Mouse (Mus musculus) limb, embryonic 11.5 days (tissue): ENCODE results near the gene 1520401A03Rik. TPM values are rescaled to one million over a fixed set of nuclear protein-coding genes. Genes with fewer than 3 reads are reported as not detected.

Source experiments
- ATAC-seq: fragments of 200-750 bp; cut with Nextera tagmentation; 2 replicates; pipeline ENCODE4 v1.8.0; 2017; ENCODE audit warnings: low read depth; ENCODE audit not compliant: insufficient number of reproducible peaks, low FRiP score, low TSS enrichment
- DNase-seq: peaks from one replicate; pipeline ENCODE4 v3.0.0-alpha.2; 2015; ENCODE audit warnings: low spot score
- H3K27ac ChIP-seq: fragments of 300-500 bp; sonication (generic); replicated peaks from 2 replicates; pipeline ENCODE4 v1.5.1; 2014; ENCODE audit warnings: low read depth, mild to moderate bottlenecking, low read length
- H3K27me3 ChIP-seq: fragments of 300-500 bp; sonication (generic); 2 replicates; pipeline ENCODE4 v1.6.1; 2014; ENCODE audit warnings: mild to moderate bottlenecking, low read length, mixed read lengths; ENCODE audit not compliant: control insufficient read depth, insufficient read depth
- H3K36me3 ChIP-seq: fragments of 300-500 bp; sonication (generic); 2 replicates; pipeline ENCODE4 v1.6.1; 2014; ENCODE audit warnings: mild to moderate bottlenecking, low read length, moderate library complexity, mixed read lengths; ENCODE audit not compliant: control insufficient read depth, insufficient read depth
- H3K4me1 ChIP-seq: fragments of 300-500 bp; sonication (generic); 2 replicates; pipeline ENCODE4 v1.6.1; 2014; ENCODE audit warnings: low read length, mixed read lengths; ENCODE audit not compliant: control insufficient read depth, insufficient read depth
- H3K4me2 ChIP-seq: fragments of 300-500 bp; sonication (generic); 2 replicates; pipeline ENCODE4 v1.6.1; 2014; ENCODE audit warnings: low read depth, mild to moderate bottlenecking, moderate library complexity; ENCODE audit not compliant: severe bottlenecking
- H3K4me3 ChIP-seq: fragments of 300-500 bp; sonication (generic); 2 replicates; pipeline ENCODE4 v1.5.1; 2014; ENCODE audit warnings: low read depth, low read length
- H3K9ac ChIP-seq: fragments of 300-500 bp; sonication (generic); 2 replicates; pipeline ENCODE4 v1.6.1; 2014; ENCODE audit warnings: mild to moderate bottlenecking, low read length
- H3K9me3 ChIP-seq: fragments of 300-500 bp; sonication (generic); 2 replicates; pipeline ENCODE4 v1.6.1; 2016; ENCODE audit warnings: low read length; ENCODE audit not compliant: control insufficient read depth
- WGBS: fragments of 180-500 bp; shearing (Covaris S2); extraction: QIAGEN DNeasy Blood & Tissue Kit; methylation state at CpG from one replicate; pipeline ENCODE4 v1.1.7; 2014; 5-methylcytosine and 5-hydroxymethylcytosine counted together
- polyA plus RNA-seq: library from polyadenylated mRNA; unstranded; fragments of >200 nt; fragmentation: Nextera tagmentation; extraction: Ambion mirVana; gene quantifications from 2 replicates; pipeline ENCODE4 v1.2.1, GENCODE M21; 2014

1520401A03Rik gene
- polyA plus RNA-seq, 1 experiment from 2014 or later = 0.13 TPM

GRCm38 (mm10) chr17:23675127-23675526 is 47.5 kb downstream of the 1520401A03Rik start:
- H3K27me3 ChIP-seq = peaks cover 34% of the 10 kb centered on the region
- no peak overlapping the region for H3K27ac ChIP-seq
- ATAC-seq = no peak
- no peak for DNase-seq
- H3K4me1 ChIP-seq = peaks cover 29% of the 10 kb centered on the region
- H3K4me3 ChIP-seq = no peak overlapping the region
- 0 out of 2 replicates have a peak overlapping the region, but pooled peaks have one; percentile 70 for H3K4me2 ChIP-seq
- H3K9me3 ChIP-seq = no peaks in the 10 kb centered on the region
- 26% methylated on average over 5 of the region's 5 CpGs for WGBS
- no peak overlapping the region for H3K9ac ChIP-seq
- peaks cover under 1% of the 10 kb centered on the region; the same call in 1 of the 2 replicates for H3K36me3 ChIP-seq

GRCm38 (mm10) chr17:23674271-23674952 is 48.2 kb downstream of the 1520401A03Rik start:
- no peak overlapping the region for H3K27ac ChIP-seq
- peaks cover 27% of the 10 kb centered on the region for H3K4me1 ChIP-seq
- H3K4me2 ChIP-seq = peak overlapping the region; percentile 76

GRCm38 (mm10) chr17:23673424-23674073 is 49.0 kb downstream of the 1520401A03Rik start, which contains the start of the genes Hcfc1r1 and Thoc6:
Hcfc1r1 (plus strand) TSS chr17:23673596.
Thoc6 (minus strand) TSS chr17:23673882.
- Histone ChIP-seq H3K9me3 (no peaks in the 10 kb centered on the region), H3K4me2 (peak within 1 kb of the TSS; percentile 76), H3K4me3 (peak within 1 kb of the TSS; percentile 55), H3K9ac (peak within 1 kb of the TSS; percentile 61), H3K36me3 (peaks cover 6% of the 10 kb centered on the region), H3K4me1 (peaks cover 23% of the 10 kb centered on the region), H3K27ac (no peak within 1 kb of the TSS; the same call in 1 of the 2 replicates), H3K27me3 (peaks cover 18% of the 10 kb centered on the region)
- peak; percentile 94 for DNase-seq
- WGBS = under 1% methylated on average over 45 of the region's 45 CpGs
- peak; percentile 91 for ATAC-seq

More at GRCm38 (mm10) chr17:23674271-23674952, 48.2 kb downstream of the 1520401A03Rik start:
- ATAC-seq = no peak
- DNase-seq = no peak
- peak overlapping the region; percentile 55 for H3K4me3 ChIP-seq
- peaks cover 26% of the 10 kb centered on the region for H3K27me3 ChIP-seq
- H3K36me3 ChIP-seq = peaks cover 3% of the 10 kb centered on the region; the same call in 1 of the 2 replicates
- no peaks in the 10 kb centered on the region for H3K9me3 ChIP-seq
- H3K9ac ChIP-seq = peak overlapping the region; percentile 41; the same call in 1 of the 2 replicates
- WGBS = 35% methylated on average over 9 of the region's 9 CpGs

- Histone ChIP-seq H3K36me3 (peaks cover 6% of the 10 kb centered on the region), H3K27me3 (peaks cover 15% of the 10 kb centered on the region), H3K9ac (no peak overlapping the region), H3K4me2 (peak overlapping the region; percentile 76), H3K9me3 (no peaks in the 10 kb centered on the region), H3K4me1 (peaks cover 23% of the 10 kb centered on the region), H3K27ac (no peak overlapping the region), H3K4me3 (no peak overlapping the region)
- WGBS = 71% methylated on average over 3 of the region's 3 CpGs
- ATAC-seq (no peak), DNase-seq (no peak)
These were observed 49.8 kb downstream of the 1520401A03Rik start for GRCm38 (mm10) chr17:23672761-23673160.

GRCm38 (mm10) chr17:23671519-23671918 is 51.1 kb downstream of the 1520401A03Rik start:
- Histone ChIP-seq H3K9ac (no peak overlapping the region), H3K27me3 (peaks cover 11% of the 10 kb centered on the region), H3K4me1 (peaks cover 15% of the 10 kb centered on the region), H3K4me3 (no peak overlapping the region), H3K4me2 (no peak overlapping the region), H3K36me3 (peaks cover 10% of the 10 kb centered on the region), H3K27ac (no peak overlapping the region), H3K9me3 (no peaks in the 10 kb centered on the region)
- WGBS = 99% methylated on average over 3 of the region's 3 CpGs
- ATAC-seq = no peak
- DNase-seq = no peak

- peaks cover 7% of the 10 kb centered on the region for H3K4me1 ChIP-seq
- no peaks in the 10 kb centered on the region for H3K9me3 ChIP-seq
- no peak for DNase-seq
- H3K9ac ChIP-seq = no peak overlapping the region
- H3K4me2 ChIP-seq = no peak overlapping the region
- no peak overlapping the region for H3K27ac ChIP-seq
- H3K36me3 ChIP-seq = peaks cover 10% of the 10 kb centered on the region
- H3K4me3 ChIP-seq = no peak overlapping the region
- H3K27me3 ChIP-seq = peaks cover 4% of the 10 kb centered on the region
- ATAC-seq = no peak
- 84% methylated on average over 7 of the region's 7 CpGs for WGBS
These were observed 52.0 kb downstream of the 1520401A03Rik start for GRCm38 (mm10) chr17:23670516-23671074.

- H3K4me1 ChIP-seq = no peaks in the 10 kb centered on the region
- H3K4me2 ChIP-seq = no peak overlapping the region
- H3K9ac ChIP-seq = no peak overlapping the region
- H3K36me3 ChIP-seq = peaks cover 10% of the 10 kb centered on the region
- no peak overlapping the region for H3K27ac ChIP-seq
- peaks cover 17% of the 10 kb centered on the region for H3K27me3 ChIP-seq
- no peak for ATAC-seq
- no peaks in the 10 kb centered on the region for H3K9me3 ChIP-seq
- 77% methylated on average over 14 of the region's 14 CpGs for WGBS
- H3K4me3 ChIP-seq = no peak overlapping the region
- peak; percentile 23 for DNase-seq
These were observed 57.1 kb downstream of the 1520401A03Rik start for GRCm38 (mm10) chr17:23665511-23665910.

GRCm38 (mm10) chr17:23664556-23665021 is 58.0 kb downstream of the 1520401A03Rik start:
- no peak overlapping the region for H3K27ac ChIP-seq
- H3K4me1 ChIP-seq = no peaks in the 10 kb centered on the region
- no peaks in the 10 kb centered on the region for H3K9me3 ChIP-seq
- peak; percentile 61 for DNase-seq
- no peak overlapping the region for H3K4me3 ChIP-seq
- peaks cover 22% of the 10 kb centered on the region for H3K27me3 ChIP-seq
- peak; percentile 45; the same call in 1 of the 2 replicates for ATAC-seq
- 12% methylated on average over 5 of the region's 5 CpGs for WGBS
- H3K4me2 ChIP-seq = no peak overlapping the region
- H3K9ac ChIP-seq = no peak overlapping the region
- peaks cover 8% of the 10 kb centered on the region for H3K36me3 ChIP-seq
